ENCODE assay signal across 8 mouse cellular contexts in the genomic region with DNA sequence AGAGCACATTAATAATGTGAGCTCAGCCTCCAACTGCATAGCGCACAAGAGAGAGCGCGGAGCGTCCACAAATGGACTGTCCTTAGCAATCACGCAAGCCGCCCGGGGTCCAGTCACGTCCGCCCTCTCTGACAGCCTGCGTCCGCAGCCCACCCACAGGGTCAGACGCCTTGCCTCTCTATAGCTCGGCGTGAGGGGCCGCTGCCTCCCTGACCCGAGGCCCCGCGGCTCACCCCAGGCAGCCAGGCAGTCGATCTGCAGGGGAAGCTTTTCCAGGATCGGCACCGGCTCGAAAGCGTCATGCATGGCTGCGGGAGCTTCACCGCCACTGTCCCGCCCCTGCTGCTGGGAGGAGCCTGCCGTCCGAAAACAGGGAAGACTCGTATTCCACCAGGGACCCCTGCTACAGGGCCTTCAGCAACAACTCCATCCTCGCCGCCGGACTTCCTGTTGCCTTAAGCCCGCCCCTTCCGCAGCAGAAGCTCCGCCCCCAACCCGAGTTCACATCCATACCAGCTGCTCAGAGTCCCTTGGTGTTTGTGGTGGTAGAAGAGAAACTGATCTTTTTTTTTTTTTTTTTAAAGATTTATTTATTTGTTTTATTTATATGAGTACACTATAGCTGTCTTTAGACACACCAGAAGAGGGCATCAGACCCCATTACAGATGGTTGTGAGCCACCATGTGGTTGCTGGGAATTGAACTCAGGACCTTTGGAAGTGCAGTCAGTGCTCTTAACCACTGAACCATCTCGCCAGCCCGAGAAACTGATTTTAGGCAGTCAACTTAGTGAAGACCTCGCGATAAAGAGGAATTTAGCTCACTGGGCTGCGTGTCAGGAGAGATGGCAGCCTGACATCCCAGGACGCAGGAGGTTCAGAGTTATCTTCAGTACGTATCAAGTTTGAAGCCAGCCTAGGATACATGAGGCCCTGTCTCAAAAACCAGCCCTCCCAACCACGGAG. TPM values are rescaled to one million over a fixed set of nuclear protein-coding genes. Genes with fewer than 3 reads are reported as not detected.
A peak's percentile ranks its signal among the peaks of the same experiment; 100 is the strongest.
DNase-seq lines count a peak whose midpoint lies in the region; ATAC-seq and TF ChIP-seq lines count a peak whose summit lies in the region.

A gene (minus strand): TSS at position 456 of the 965 bp plus-strand sequence.

- H3K4me1 ChIP-seq in heart, embryonic 12.5 days (replicated peaks) = peaks cover 13% of the 10 kb centered on the region
- H3K4me1 ChIP-seq in kidney, postnatal 0 days (replicated peaks; ENCODE audit: insufficient read depth, low read length) = no peaks in the 10 kb centered on the region; the same call in 1 of the 2 replicates
- H3K4me1 ChIP-seq in liver, embryonic 11.5 days (replicated peaks; ENCODE audit: control insufficient read depth, insufficient read depth, low read length) = peaks cover 17% of the 10 kb centered on the region
- peaks cover 5% of the 10 kb centered on the region; the same call in 1 of the 2 replicates for H3K4me1 ChIP-seq in stomach, embryonic 14.5 days (ENCODE audit: control insufficient read depth, insufficient read depth, low read length)

- DNase-seq in CD4-positive helper T cell, adult 2 months (ENCODE audit: low read depth, low spot score) = peak; percentile 88
- peak; percentile 67 for DNase-seq in brain, embryonic 18.5 days (ENCODE audit: low read depth, low spot score)
- DNase-seq in kidney, postnatal 0 days (ENCODE audit: low spot score) = peak; percentile 98
- peak; percentile 88 for DNase-seq in liver, embryonic 11.5 days (ENCODE audit: low spot score)
- peak; percentile 88 for DNase-seq in naive thymus-derived CD4-positive, alpha-beta T cell, adult 2 months (ENCODE audit: low read depth)

- 11% methylated on average over 44 of the region's 44 CpGs for WGBS in heart, embryonic 12.5 days
- 12% methylated on average over 44 of the region's 44 CpGs for WGBS in kidney, postnatal 0 days
- WGBS in liver, embryonic 11.5 days = 9% methylated on average over 44 of the region's 44 CpGs
- 11% methylated on average over 44 of the region's 44 CpGs for WGBS in stomach, embryonic 14.5 days

- H3K9me3 ChIP-seq in heart, embryonic 12.5 days (replicated peaks) = no peaks in the 10 kb centered on the region
- H3K9me3 ChIP-seq in kidney, postnatal 0 days (replicated peaks; ENCODE audit: low read length) = no peaks in the 10 kb centered on the region
- H3K9me3 ChIP-seq in liver, embryonic 11.5 days (ENCODE audit: control insufficient read depth, low read length) = no peaks in the 10 kb centered on the region
- H3K9me3 ChIP-seq in stomach, embryonic 14.5 days (ENCODE audit: control insufficient read depth, low read depth, low read length) = no peaks in the 10 kb centered on the region

- ATAC-seq in erythroid progenitor cell, adult 5-6 weeks (replicated peaks; ENCODE audit: low FRiP score, poor library complexity, severe bottlenecking) = peak; percentile 95
- peak; percentile 92 for ATAC-seq in heart, embryonic 12.5 days (ENCODE audit: insufficient number of reproducible peaks, low FRiP score)
- ATAC-seq in kidney, postnatal 0 days (replicated peaks; ENCODE audit: low FRiP score, low read depth) = peak; percentile 96
- peak; percentile 91 for ATAC-seq in liver, embryonic 11.5 days (replicated peaks; ENCODE audit: low FRiP score)
- peak; percentile 92; the same call in 1 of the 2 replicates for ATAC-seq in stomach, embryonic 14.5 days (ENCODE audit: insufficient number of reproducible peaks, insufficient read depth, low FRiP score, low read depth)

- H3K4me2 ChIP-seq in heart, embryonic 12.5 days = peak within 1 kb of the TSS; percentile 85
- peak within 1 kb of the TSS; percentile 77 for H3K4me2 ChIP-seq in kidney, postnatal 0 days (ENCODE audit: low read length)
- peak within 1 kb of the TSS; percentile 87 for H3K4me2 ChIP-seq in liver, embryonic 11.5 days
- peak within 1 kb of the TSS; percentile 52 for H3K4me2 ChIP-seq in stomach, embryonic 14.5 days (replicated peaks; ENCODE audit: low read depth, low read length)

- H3K36me3 ChIP-seq in heart, embryonic 12.5 days = peaks cover 39% of the 10 kb centered on the region
- H3K36me3 ChIP-seq in kidney, postnatal 0 days (ENCODE audit: insufficient read depth, low read length) = peaks cover 11% of the 10 kb centered on the region; the same call in 1 of the 2 replicates
- peaks cover 13% of the 10 kb centered on the region for H3K36me3 ChIP-seq in liver, embryonic 11.5 days (ENCODE audit: control insufficient read depth, insufficient read depth, low read length)
- peaks cover 24% of the 10 kb centered on the region for H3K36me3 ChIP-seq in stomach, embryonic 14.5 days (ENCODE audit: control insufficient read depth, insufficient read depth, low read length)

- H3K27me3 ChIP-seq in heart, embryonic 12.5 days (replicated peaks) = no peaks in the 10 kb centered on the region
- H3K27me3 ChIP-seq in kidney, postnatal 0 days (ENCODE audit: insufficient read depth, low read length) = no peaks in the 10 kb centered on the region
- no peaks in the 10 kb centered on the region for H3K27me3 ChIP-seq in liver, embryonic 11.5 days (replicated peaks; ENCODE audit: control insufficient read depth, insufficient read depth, low read length)
- H3K27me3 ChIP-seq in stomach, embryonic 14.5 days (ENCODE audit: control insufficient read depth, insufficient read depth, low read length) = no peaks in the 10 kb centered on the region

- TF ChIP-seq CTCF in kidney, postnatal 0 days (IDR thresholded peaks at IDR 0.05; ENCODE audit: low read depth) = no peak; the same call in 1 of the 2 replicates

- peak within 1 kb of the TSS; percentile 83 for H3K9ac ChIP-seq in heart, embryonic 12.5 days
- peak within 1 kb of the TSS; percentile 85 for H3K9ac ChIP-seq in kidney, postnatal 0 days (ENCODE audit: low read depth, low read length)
- H3K9ac ChIP-seq in liver, embryonic 11.5 days (ENCODE audit: low read depth, low read length) = peak within 1 kb of the TSS; percentile 75
- peak within 1 kb of the TSS; percentile 55 for H3K9ac ChIP-seq in stomach, embryonic 14.5 days (replicated peaks; ENCODE audit: low read depth, low read length)

- peak within 1 kb of the TSS; percentile 62; the same call in 1 of the 2 replicates for H3K27ac ChIP-seq in heart, embryonic 12.5 days (ENCODE audit: poor library complexity, severe bottlenecking)
- H3K27ac ChIP-seq in kidney, postnatal 0 days = peak within 1 kb of the TSS; percentile 85
- no peak within 1 kb of the TSS for H3K27ac ChIP-seq in liver, embryonic 11.5 days (ENCODE audit: low read depth, low read length)
- H3K27ac ChIP-seq in stomach, embryonic 14.5 days (ENCODE audit: low read length) = peak within 1 kb of the TSS; percentile 34; the same call in 1 of the 2 replicates

- peak within 1 kb of the TSS; percentile 91 for H3K4me3 ChIP-seq in heart, embryonic 12.5 days
- H3K4me3 ChIP-seq in kidney, postnatal 0 days (replicated peaks; ENCODE audit: low read depth, low read length) = peak within 1 kb of the TSS; percentile 82
- peak within 1 kb of the TSS; percentile 78 for H3K4me3 ChIP-seq in liver, embryonic 11.5 days (ENCODE audit: low read depth, low read length)
- H3K4me3 ChIP-seq in stomach, embryonic 14.5 days (ENCODE audit: low read depth, low read length) = peak within 1 kb of the TSS; percentile 66

RNA-seq across cellular contexts. Expression of the gene that starts here (rescaled TPM):
- total RNA-seq in erythroid progenitor cell, adult 5-6 weeks (2015; ENCODE audit: low replicate concordance) = 9.0 and 33.5 TPM in 2 replicates
- 24.7 and 25.5 TPM in 2 replicates for total RNA-seq in erythroid progenitor cell, adult 5-6 weeks (2017; ENCODE audit: low replicate concordance)
- polyA plus RNA-seq in heart, embryonic 12.5 days (2016; fragmentation: Nextera tagmentation; extraction: Ambion mirVana) = 19.9 TPM in 2 replicates
- polyA plus RNA-seq in kidney, postnatal 0 days (2015; fragmentation: Nextera tagmentation; extraction: Ambion mirVana) = 13.9 and 15.2 TPM in 2 replicates
- polyA plus RNA-seq in liver, embryonic 11.5 days (2014; fragmentation: Nextera tagmentation; extraction: Ambion mirVana) = 15.5 and 19.8 TPM in 2 replicates
- 22.5 and 23.2 TPM in 2 replicates for polyA plus RNA-seq in stomach, embryonic 14.5 days (2014; fragmentation: Nextera tagmentation; extraction: Ambion mirVana)
